Mouse (Mus musculus) frontal cortex, postnatal 36 days (tissue): ENCODE measurements around the gene Arvcf.

Source experiments
- DNase-seq, 2 experiments: peaks; one replicate each; pipeline ENCODE4 v3.0.0; 2022; ENCODE audit warnings: low spot score in 2 of 2

Arvcf gene

DNA sequence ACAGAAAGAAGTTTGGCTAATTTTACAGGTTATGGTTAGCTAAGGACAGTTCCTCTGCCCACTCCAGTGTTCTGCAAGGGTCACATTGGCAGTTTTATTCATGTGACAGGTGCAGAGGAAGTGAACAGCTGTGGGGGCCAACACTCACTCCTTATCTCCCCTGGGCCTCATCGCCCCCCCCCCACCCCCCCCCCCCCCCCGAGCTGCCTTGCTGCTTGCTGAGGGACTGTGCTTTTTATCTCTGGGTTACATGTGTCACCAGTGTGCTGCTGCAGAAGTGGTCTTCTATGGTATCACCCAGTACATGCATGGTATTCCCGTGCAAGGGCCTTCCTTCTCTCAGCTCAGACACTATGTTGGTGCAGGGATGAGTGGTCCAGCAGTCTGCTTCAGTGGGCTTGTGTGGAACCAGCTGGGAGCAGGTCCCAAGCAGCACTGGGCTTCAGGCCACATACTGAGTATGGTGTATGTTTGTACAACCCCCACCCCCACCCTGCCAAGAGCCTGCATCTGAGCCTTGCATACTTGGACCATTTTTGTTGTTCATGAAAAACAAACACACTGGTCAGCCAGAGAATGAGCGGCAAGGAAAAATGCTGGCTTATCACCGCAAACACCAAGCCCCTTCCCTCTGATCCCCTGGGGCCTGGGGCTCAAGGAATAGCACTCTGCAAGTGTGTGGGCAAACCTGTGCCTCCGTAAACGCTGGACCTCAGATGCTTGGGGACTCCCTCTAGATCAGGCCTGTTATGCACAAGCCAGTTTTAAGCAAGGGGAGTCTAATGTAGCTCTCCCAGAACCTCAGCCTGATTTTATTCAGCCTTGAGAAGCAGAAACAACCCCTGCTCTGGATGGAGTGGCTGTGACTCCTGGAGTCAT is 40.0 kb downstream of the Arvcf start:
- no peak for DNase-seq

DNA sequence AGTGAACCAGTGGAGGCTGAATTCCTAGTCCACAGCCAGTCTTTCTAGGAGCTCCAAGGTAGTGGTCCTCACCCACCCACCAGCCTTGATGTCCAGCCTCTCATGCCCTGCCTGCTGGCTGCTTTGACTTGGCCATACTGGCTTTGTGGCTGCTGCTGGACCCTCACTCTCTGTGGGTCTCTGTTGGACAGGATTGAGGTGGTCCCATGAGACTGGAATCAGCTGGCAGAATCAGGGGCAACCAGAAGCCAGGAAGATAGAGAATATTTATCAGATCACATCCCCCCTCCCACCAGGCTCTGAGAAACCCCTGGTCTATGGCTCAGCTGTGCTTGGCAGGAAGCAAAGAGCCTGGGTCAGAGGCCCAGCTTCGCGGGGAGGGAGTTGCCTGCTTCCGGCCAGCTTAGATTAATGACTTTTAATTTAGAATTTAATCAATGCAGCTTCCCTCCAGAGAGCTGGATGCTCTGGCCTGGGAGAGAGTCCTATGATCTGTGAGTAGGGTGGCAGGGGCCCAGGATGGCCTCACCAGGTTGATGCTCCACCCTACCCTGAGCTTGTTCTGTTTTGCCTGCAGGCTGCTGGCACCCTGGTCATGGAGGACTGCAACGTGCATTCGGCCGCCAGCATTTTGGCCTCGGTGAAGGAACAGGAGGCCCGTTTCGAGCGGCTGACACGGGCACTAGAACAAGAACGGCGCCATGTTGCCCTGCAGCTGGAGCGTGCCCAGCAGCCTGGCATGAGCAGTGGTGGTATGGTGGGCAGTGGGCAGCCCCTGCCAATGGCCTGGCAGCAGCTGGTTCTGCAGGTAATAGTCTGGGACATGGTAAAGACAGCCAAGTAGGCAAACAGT is 40.8 kb downstream of the Arvcf start:
- DNase-seq, result no peak

DNA sequence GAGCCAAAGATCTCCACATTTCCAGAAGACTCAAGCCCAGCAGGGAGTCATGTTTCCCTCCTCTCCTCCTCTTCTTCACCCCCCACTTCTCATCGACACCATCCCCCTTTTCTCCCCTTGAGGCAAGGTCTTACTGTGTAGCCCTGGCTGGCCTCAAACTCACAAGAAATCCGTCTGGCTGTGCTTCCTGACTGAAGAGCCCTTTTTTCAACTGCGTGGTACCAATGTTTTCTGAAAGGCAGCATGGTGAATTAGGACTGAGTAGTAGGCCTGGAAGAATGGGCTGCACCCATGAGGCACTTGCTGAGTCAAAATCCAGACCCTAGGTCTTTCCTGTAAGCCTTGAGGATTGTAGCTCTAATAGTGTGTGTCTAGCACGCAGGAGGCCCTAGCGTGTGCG is 42.4 kb downstream of the Arvcf start:
- no peak for DNase-seq

DNA sequence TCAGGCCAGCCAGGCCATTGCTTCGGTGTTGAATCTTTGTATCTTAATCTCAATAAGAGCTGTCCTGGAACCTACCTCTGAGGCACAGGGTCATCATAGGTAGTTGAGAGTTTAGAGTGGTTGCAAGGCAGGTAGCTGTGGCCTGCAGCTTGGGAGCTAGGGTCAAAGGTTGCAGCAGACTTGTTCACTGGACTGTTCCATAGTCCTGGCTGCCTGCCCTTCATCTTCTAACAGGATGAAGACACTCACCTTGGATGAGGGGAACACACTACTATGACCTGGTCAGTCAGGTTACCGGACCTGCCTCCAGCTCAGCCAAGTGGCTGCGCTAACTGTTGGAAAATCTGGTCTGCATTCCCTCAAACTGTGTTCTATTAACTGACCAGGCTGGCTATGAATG is 43.1 kb downstream of the Arvcf start:
- DNase-seq, result no peak

DNA sequence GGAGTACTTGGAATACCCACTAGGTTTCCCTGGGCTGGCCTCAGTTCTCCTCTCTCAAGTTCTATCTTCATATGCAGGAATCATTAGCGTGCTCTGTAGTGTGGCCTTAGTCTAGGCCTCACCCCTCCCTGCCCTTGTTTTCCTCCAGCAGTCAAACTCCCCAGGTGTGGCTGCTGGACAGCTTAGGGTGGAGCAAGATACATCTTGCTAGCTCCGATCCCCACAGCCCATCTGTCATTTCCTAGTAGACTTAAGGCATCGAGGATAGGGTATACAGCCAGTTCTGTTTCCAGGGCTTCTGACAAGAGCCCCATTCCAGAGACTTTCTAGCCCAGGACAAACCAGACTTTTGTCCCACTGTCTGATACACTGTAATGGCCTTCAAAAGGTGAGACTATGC is 43.7 kb downstream of the Arvcf start:
- DNase-seq, result no peak

DNA sequence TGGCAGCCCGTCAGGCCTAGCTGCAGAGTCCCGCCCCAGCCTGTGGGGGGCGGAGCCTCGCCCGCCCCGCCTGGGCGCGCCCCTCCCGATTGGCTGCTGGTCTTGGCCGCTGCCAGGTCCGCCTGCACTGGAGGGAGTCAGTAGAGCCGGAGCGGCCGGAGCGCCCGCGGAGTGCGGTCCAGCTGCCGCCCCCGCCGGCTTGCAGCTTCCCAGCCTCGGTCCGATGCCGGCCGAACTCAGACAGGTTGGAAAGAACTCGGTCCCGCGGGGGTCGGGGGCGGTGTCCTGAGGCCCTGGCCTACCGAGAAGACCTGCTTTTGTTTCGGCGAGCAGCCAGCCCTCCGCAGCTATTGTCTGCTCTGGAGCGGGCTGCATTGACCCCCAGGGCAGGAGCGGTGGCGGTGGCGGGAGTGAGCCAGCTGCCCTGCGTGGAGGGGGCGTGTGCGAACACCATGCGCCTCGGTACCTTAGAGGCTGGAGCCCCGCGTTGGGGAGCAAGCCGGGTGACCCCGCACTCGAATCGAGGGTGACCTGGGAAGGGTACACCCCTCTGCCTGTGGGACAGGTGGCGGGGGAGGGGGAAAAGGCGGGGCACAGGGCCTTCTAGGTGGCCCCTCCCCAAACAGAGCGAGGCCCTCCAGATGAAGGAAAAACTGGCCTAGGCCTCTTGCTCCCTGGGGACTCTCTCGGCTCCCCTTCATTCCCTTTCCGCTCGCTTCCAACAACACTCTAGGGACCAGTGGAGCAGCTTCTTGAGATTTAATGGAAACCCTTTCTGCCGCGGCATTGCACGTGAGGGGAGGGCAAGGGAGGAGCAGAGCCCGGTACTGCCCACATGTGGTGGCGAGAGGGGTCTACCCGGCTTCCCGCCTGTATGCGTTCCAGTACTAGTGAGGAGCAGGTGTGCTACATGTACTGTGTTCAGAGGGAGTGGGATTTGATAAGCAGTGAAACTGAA is 44.8 kb downstream of the Arvcf start:
- peak; percentile 61 to 71 for DNase-seq

DNA sequence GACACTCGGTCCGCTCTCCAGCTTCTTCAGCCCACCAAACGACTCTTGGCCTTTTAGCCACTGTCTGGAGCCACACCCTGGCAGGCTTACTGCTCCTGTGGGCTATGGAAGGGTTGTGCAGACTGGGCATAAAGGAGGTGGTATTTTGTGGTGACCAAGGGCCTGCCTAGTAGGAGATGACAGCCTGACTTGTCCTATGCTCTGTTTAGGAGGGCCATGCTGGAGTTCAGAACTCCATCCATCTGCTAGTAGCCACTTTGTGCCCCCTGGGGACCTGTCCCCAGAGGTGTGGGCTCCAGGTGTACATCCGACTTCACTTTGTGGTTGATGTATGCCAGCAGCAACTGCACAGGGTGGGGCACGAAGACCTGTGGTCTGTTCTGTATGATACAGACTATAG is 45.6 kb downstream of the Arvcf start:
- DNase-seq, result no peak

DNA sequence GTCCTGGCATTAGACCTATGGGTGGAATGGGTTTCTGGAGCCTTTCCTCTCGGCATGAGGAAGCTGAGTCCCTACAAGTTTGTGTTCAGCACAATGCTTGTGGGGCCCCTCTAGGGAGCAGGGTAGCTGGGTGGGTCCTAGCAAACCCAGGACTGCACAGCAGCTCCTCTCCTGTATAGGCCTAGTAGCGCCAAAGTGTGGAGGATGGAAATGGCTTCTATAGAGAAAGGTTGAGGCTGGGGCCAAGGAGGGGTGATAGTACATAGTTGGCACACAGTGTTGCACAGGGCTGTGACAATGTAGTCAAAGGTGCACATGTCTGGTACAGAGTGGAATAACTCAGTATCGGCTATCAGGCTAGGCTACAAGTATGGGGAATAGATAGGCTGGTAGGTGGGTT is 46.1 kb downstream of the Arvcf start:
- DNase-seq, result no peak

DNA sequence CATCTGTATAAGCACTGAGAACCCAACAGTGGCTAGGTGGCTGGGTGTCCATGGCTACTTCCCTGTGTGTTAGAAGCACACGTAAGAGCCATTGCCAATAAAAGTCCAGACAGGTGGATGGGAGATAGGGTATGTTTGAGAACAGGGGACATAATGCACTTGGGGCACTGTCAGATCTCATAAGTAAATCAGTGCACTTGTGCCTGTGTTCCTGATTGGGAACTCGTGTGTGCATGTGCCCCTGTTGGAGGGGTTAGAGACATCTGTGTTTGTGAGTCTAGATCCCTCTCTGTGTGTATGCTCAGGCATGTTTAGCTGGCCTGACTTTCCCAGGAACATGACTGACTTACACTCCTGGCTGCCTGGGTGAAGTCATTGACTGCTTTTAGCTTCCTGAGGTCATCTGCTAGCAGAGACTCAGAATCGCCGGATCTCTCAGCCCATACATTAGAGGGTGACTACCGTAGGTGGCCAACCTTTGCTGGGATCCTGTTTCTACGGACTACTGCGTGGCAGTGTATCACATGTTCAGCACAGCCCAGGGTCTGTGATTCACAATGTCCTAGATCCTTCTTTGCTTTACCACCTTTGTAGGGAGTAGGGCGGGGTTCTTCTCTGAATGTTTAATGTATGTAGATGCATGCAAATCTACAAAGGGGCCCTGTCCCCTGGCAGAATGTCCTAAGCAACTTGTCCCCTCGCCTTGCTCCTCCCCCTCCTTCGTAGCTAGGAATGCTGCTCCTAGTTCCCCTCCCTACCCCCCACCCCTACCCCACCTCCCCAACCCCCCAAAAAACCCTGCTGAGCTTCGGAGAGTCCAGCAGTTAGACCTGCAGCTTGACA is 47.0 kb downstream of the Arvcf start:
- DNase-seq, result no peak

DNA sequence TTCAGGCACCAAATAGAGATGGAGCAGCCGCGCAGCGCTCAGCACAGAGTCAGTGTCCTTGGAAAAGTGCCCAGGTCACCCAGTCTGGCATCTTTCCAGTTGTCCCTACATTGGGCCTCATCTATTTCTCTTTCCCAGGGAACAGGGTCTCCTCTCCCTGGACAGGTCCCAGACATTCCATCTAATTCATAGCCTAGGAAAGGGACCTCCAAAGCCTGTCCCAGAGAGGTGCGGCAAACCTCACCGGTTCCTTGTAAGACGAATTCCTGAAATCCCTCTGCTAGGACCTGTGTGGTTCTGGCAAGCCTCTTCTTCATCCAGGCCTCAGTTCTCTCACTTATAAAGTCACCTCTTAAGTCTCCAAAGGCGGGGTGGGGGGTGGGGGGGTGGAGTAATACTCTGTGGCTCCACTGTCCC is 47.6 kb downstream of the Arvcf start:
- no peak for DNase-seq

DNA sequence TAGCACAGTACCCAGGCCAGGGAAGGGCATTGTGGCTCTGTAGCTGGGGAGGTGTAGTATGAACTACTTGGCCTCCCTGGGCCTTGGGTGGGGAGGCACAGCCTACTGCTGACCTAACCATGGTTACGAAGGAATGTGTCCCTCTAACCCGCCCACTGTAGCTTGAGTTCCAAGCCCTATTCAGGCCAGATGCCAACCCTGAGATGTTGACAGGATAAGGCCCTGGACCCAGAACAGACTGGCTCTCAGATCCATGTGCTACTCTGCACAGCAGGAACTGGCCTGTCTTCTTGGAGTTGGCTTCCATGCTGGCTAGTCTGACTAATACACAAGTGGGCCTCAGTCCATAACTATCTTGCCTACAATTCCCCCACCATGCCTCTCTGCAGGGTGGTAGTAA is 48.2 kb downstream of the Arvcf start:
- no peak for DNase-seq

DNA sequence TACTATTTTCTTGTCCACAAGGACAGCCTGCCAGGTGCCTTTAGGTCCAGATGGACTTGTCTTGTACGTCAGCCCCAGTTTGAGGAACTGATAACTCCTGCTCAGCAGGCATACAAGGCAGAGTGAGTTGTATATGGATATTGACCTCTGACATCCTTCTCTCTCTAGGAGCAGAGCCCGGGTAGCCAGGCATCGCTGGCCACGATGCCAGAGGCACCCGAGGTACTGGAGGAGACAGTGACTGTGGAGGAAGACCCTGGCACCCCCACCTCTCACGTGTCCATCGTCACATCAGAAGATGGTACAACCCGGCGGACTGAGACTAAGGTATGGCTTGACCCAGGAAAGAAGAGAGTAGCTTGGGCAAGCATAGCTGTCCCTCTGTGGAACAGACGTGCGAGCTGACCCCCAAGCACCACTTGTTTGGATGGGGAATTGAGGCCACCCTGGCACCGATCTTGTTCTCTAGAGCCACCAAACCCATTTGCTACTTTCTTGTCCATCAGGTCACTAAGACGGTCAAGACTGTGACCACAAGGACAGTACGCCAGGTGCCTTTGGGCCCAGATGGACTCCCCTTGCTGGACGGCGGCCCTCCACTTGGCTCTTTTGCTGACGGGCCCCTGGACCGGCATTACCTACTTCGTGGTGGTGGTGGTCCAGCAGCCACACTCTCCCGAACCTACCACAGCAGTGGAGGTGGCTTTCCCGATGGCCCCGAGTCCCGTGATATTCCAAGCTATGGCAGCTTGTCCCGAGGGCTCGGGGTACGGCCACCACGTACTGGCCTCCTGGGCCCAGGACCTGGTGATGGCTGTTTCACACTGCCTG is 49.0 kb downstream of the Arvcf start:
- DNase-seq, result no peak

DNA sequence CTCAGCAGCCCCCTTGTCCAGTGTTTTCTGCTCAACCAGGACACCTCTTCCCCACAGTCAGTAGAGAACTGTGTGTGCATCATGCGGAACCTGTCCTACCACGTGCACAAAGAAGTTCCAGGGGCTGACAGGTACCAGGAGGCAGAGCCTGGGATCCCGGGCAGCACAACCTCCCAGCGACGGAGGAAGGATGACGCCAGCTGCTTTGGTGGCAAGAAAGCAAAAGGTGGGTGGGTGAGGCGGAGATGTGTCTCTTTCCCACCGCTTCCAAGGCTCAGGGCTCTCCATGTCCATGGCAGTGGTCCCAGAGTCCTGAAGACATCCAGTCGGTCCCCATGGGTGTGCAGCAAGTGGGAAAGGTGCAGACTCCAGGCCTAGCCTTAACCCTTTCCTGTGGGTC is 52.0 kb downstream of the Arvcf start:
- DNase-seq, result no peak

DNA sequence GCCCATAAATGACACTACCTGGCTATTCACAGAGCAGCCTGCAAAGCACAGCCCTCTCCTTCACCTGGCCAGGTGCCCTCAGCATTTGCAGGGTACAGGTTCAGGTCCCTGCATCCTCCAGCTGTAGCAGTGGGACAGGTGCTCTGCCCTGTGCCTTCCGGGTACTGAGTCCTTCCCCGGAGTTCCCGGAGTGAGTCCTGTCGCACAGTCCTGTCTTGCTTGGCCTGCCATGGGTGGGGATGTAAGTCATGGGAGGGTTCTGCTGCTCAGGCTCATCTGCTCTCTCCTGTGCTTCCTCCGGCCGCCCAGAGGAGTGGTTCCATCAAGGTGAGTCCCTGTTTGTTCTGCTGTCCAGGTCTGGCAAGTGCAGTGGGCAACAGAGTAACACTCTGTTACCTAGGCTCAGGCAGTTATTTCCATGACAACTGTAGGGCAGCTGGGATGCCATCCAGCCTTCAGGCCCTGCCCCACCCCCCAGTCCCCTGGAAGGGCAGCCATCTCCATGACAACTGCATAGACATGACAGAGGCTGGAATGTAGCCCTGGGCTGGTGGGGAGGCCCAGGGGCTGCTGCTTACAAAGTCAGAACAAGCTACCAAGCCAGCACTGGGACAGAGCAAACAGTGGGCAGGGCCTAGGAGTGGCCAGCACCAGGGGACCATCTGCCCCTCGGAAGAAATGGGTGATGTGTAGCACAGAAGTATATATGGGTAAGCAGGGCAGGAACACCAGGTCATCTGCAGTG is 52.7 kb downstream of the Arvcf start:
- DNase-seq, result no peak

DNA sequence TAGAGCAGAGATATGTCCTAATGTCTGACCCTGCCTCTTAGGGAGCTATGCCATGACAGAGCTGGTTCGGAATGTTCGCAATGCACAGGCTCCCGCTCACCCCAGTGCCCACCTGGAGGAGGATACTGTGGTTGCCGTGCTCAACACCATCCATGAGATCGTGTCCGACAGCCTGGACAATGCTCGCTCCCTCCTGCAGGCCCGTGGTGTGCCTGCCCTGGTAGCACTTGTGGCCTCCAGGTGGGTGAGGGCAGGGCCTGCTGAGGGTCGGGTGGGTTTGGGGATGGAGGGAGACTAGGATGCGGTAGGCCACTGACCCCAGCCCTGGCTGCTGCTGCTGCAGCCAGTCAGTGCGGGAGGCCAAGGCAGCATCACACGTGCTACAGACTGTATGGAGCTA is 55.3 kb downstream of the Arvcf start:
- no peak for DNase-seq

DNA sequence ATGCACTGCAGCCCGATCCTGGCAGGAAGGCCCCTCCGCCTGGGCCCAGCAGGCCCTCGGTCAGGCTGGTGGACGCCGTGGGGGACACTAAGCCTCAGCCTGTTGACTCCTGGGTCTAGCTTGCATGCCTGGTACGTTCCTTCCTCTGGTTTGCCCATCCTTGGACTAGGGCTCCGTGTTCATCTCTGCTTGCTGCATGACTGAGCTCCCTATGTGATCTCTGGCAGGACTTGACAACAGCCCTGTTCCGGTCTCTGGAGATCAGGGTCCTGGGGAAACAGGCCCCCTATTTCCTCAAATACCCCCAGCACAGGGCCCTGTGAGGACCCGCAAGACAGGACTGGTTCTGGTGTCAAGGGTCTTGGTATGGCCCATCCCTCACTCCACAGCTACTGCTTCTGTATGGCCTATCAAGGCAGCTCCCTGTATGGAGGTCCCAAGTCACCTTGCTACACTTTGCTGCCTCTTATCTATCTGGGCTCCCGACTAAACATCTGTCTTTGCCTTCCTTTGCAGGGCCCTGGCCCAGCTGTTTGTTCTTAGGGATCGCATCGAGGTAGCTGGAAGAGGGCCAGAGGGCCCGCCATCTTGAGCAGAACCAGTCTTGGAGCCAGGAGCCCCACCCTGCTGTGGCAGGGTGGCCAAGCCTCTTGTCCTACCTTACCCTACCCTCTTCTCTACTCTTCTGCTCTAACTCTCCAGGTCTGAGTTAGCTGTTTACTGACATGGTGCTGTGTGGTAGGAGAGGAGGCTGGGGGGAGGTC is 57.3 kb downstream of the Arvcf start:
- DNase-seq, result no peak

DNA sequence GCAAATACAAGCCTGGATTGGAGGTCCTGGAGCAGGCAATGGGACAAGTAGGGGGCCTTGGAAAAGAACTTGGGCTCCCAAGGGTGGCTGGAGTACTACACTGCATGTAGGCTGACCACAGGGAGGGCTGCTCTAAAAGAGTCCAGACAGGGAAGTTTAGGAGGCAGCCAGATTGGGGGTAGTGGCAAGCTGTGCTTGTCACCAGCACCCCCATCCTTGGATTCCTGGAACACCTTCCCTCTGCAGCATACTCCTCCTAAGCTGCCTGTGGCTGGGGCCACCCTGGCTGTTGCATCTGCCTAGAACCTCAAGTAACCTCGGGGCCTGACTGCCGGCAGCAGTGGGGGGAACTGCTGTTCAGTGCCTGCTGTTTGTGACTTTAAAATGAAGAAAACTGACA is 57.9 kb downstream of the Arvcf start:
- DNase-seq, result peak in 1 of 2 experiments; percentile 39

DNA sequence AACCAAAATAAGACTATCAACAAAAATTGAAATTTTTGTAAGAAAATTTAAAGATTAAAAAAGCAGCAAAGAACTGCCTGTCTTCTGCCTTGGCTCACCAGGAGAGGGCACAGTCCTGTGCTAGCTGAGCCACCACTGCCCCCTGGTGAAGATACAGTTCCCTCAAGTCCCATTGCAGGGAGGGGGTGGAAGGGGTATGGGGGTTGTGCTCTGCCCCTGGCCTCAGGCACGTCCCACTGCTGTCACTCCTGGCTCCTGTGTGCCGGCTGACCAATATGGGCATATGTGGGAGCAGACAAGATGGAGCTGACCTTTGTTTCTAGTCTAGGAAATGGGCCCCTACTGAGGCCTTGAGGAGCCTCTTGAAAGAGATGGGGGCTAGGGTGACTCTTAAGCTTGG is 58.3 kb downstream of the Arvcf start:
- DNase-seq, result peak; percentile 56 to 59

DNA sequence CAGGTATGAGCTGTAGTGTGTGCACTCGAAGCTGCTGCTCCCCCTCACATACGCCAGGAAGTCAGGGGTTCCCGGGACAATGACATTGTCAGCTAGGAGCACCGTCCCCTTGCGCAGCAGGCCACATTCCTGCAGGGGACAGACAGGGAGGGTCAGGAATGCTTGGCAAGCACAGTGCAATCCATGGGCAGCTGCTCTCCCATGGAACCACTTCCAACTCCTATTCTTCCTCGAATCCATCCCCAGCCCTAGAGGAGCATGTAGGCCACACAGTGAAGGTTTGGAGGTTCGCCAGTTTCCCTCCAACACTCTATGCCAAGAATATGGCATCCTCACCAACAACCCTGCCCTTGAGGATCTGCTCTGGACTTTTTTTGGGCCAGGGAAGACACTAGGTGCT is 59.9 kb downstream of the Arvcf start:
- no peak for DNase-seq
